Mouse (Mus musculus) hindbrain, embryonic 12.5 days (tissue): ENCODE data around the gene Orai3. TPM values are rescaled to one million over a fixed set of nuclear protein-coding genes. Genes with fewer than 3 reads are reported as not detected.
"Not testable (repeated sequence)": the region's sequence is repeated elsewhere in the genome, so short reads cannot be mapped to it uniquely, and the experiment has no call there.

Experiments used
- ATAC-seq: fragments of 200-750 bp; cut with Nextera tagmentation; 2 replicates; pipeline ENCODE4 v1.8.0; 2017; ENCODE audit warnings: moderate TSS enrichment; ENCODE audit not compliant: low FRiP score
- H3K27ac ChIP-seq: fragments of 300-500 bp; sonication (generic); 2 replicates; pipeline ENCODE4 v1.5.1; 2016; ENCODE audit warnings: mild to moderate bottlenecking
- H3K27me3 ChIP-seq: fragments of 300-500 bp; sonication (generic); 2 replicates; pipeline ENCODE4 v1.6.1; 2016; ENCODE audit warnings: mild to moderate bottlenecking
- H3K36me3 ChIP-seq: fragments of 300-500 bp; sonication (generic); 2 replicates; pipeline ENCODE4 v1.6.1; 2016; ENCODE audit warnings: mild to moderate bottlenecking
- H3K4me1 ChIP-seq: fragments of 300-500 bp; sonication (generic); 2 replicates; pipeline ENCODE4 v1.6.1; 2016
- H3K4me2 ChIP-seq: fragments of 300-500 bp; sonication (generic); replicated peaks from 2 replicates; pipeline ENCODE4 v1.6.1; 2016; ENCODE audit warnings: mild to moderate bottlenecking
- H3K4me3 ChIP-seq: fragments of 300-500 bp; sonication (generic); 2 replicates; pipeline ENCODE4 v1.5.1; 2016; ENCODE audit warnings: mild to moderate bottlenecking
- H3K9ac ChIP-seq: fragments of 300-500 bp; sonication (generic); 2 replicates; pipeline ENCODE4 v1.6.1; 2016; ENCODE audit warnings: mild to moderate bottlenecking, moderate library complexity
- H3K9me3 ChIP-seq: fragments of 300-500 bp; sonication (generic); replicated peaks from 2 replicates; pipeline ENCODE4 v1.6.1; 2016; ENCODE audit warnings: mild to moderate bottlenecking
- WGBS: fragments of 180-500 bp; shearing (Covaris S2); methylation state at CpG from one replicate; pipeline ENCODE4 v1.1.7; 2016; 5-methylcytosine and 5-hydroxymethylcytosine counted together
- polyA plus RNA-seq: library from polyadenylated mRNA; unstranded; fragments of >200 nt; fragmentation: Nextera tagmentation; extraction: Ambion mirVana; gene quantifications from 2 replicates; pipeline ENCODE4 v1.2.1, GENCODE M21; 2016

The Orai3 gene
- polyA plus RNA-seq: 9.6 and 10.0 TPM in 2 replicates

DNA sequence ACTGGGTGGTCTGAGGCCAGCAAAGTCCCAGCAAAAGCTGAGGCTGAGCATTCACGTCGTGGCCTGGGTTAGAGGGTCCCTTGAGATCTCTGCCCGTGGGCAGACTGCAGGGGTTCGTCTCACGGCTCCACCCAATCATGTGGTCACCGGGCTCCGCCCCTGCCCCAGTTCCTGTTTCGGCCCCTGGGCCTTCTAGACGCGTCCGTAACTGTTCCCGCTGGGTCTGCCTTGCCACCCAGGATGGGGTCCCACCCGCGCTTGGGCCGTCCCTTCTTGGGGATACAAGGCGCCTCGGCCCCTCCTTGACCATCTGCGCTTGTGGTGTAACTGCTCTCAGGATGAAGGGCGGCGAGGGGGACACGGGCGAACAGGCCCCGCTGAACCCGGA is at the start of gene Orai3:
TSS of gene Orai3 (plus strand) at position 165 of the 388 bp plus-strand sequence.
- Histone ChIP-seq H3K9ac (peak within 1 kb of the TSS; percentile 74), H3K9me3 (no peaks in the 10 kb centered on the region), H3K4me1 (peaks cover 30% of the 10 kb centered on the region), H3K27me3 (no peaks in the 10 kb centered on the region), H3K4me2 (peak within 1 kb of the TSS; percentile 80), H3K36me3 (peaks cover 38% of the 10 kb centered on the region), H3K27ac (peak within 1 kb of the TSS; percentile 77), H3K4me3 (peak within 1 kb of the TSS; percentile 51)
- ATAC-seq: peak; percentile 61
- under 1% methylated on average over 24 of the region's 24 CpGs for WGBS

DNA sequence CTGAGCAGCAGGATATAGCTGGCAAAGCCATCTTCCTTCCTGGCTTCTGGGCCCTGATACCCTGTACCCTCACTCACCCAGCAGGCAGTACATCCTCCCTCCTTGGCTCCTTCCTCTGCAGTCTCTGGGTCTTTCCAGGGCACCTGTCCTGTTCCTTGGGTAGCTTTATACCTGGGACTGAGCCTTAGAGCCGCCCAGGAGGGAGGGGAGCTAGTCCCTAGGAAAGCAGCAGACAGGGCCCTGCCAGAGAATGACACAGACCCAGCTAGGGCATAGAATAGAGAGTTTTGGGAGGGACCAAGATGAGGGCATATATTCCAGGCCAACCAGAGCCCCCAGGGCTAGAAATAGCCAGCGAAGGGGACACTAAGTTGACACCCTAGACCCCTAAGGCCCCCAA is 44.1 kb upstream of the Orai3 start:
- ATAC-seq: no peak
- WGBS: 51% methylated on average over 2 of the region's 2 CpGs
- H3K27ac ChIP-seq: no peak overlapping the region
- no peaks in the 10 kb centered on the region for H3K4me1 ChIP-seq
- no peak overlapping the region for H3K4me3 ChIP-seq
- no peaks in the 10 kb centered on the region for H3K36me3 ChIP-seq
- H3K4me2 ChIP-seq: no peak overlapping the region
- H3K27me3 ChIP-seq: 0 out of 2 replicates have a peak, but pooled peaks cover 3% of the 10 kb centered on the region
- H3K9ac ChIP-seq: no peak overlapping the region
- H3K9me3 ChIP-seq: no peaks in the 10 kb centered on the region

DNA sequence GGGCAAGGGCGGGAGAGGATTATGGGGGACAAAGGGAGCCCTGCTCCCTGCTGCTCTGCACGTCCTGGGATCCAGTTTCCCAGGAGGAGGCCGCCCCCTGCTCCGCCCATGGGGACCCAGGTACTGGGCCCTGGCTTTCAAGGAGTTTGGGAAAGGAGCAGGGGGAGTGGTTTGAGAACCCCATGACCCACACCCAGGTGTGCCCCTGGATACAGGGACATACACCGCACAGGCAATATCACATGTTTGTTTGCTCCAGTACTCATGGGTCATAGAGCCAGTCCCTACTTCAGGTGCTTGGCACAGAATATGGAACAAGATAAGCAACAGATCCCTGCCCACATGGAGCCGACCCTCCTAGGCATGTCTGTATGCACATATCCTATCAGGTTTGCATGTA is 43.7 kb upstream of the Orai3 start:
- H3K9me3 ChIP-seq: no peaks in the 10 kb centered on the region
- H3K27ac ChIP-seq: no peak overlapping the region
- no peak overlapping the region for H3K4me3 ChIP-seq
- no peaks in the 10 kb centered on the region for H3K36me3 ChIP-seq
- no peak for ATAC-seq
- 55% methylated on average over 6 of the region's 6 CpGs for WGBS
- no peak overlapping the region for H3K9ac ChIP-seq
- H3K27me3 ChIP-seq: 0 out of 2 replicates have a peak, but pooled peaks cover 3% of the 10 kb centered on the region
- no peak overlapping the region for H3K4me2 ChIP-seq
- no peaks in the 10 kb centered on the region for H3K4me1 ChIP-seq

DNA sequence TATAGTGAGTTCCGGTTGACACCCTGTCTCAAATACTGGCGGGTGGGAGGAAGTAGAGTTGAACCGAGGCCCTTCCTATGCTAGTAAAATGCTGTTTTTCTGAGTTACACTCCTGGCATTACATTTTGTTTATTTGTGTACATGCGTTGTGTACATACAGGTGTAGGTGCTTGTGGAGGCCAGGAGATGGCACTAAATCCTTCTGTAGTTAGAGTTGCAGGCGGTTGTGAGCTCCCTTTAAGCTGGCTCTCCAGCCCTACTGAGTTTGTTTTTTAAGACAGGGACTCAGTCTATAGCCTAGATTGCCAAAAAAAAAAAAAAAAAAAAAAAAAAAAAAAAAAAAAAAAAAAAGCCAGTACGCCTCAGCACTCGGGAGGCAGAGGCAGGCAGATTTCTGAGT is 41.7 kb upstream of the Orai3 start:
- H3K36me3 ChIP-seq: no peaks in the 10 kb centered on the region
- H3K27me3 ChIP-seq: 0 out of 2 replicates have a peak, but pooled peaks cover 3% of the 10 kb centered on the region
- H3K4me3 ChIP-seq: no peak overlapping the region
- H3K4me2 ChIP-seq: no peak overlapping the region
- no peak overlapping the region for H3K27ac ChIP-seq
- H3K9ac ChIP-seq: no peak overlapping the region
- no peaks in the 10 kb centered on the region for H3K4me1 ChIP-seq
- H3K9me3 ChIP-seq: no peaks in the 10 kb centered on the region
- 90% methylated on average over 7 of the region's 7 CpGs for WGBS
- ATAC-seq: no peak

GRCm38 (mm10) chr7:127730170-127730569 is 39.4 kb upstream of the Orai3 start:
- WGBS: 75% methylated on average over 4 of the region's 4 CpGs
- no peak for ATAC-seq
- H3K9me3 ChIP-seq: no peaks in the 10 kb centered on the region
- H3K27me3 ChIP-seq: 0 out of 2 replicates have a peak, but pooled peaks cover 3% of the 10 kb centered on the region
- no peak overlapping the region for H3K4me3 ChIP-seq
- no peak overlapping the region for H3K9ac ChIP-seq
- no peaks in the 10 kb centered on the region for H3K4me1 ChIP-seq
- no peak overlapping the region for H3K4me2 ChIP-seq
- H3K36me3 ChIP-seq: no peaks in the 10 kb centered on the region
- no peak overlapping the region for H3K27ac ChIP-seq

GRCm38 (mm10) chr7:127732066-127732465 is 37.5 kb upstream of the Orai3 start, which contains the start of gene Ctf2:
Gene Ctf2, minus strand, starts transcription at chr7:127732166.
- not testable (repeated sequence) for H3K36me3 ChIP-seq, H3K9ac ChIP-seq, H3K4me3 ChIP-seq, H3K27ac ChIP-seq, H3K4me1 ChIP-seq, H3K27me3 ChIP-seq, ATAC-seq, H3K4me2 ChIP-seq, H3K9me3 ChIP-seq
- WGBS: 100% methylated on average over 1 of the region's 5 CpGs

DNA sequence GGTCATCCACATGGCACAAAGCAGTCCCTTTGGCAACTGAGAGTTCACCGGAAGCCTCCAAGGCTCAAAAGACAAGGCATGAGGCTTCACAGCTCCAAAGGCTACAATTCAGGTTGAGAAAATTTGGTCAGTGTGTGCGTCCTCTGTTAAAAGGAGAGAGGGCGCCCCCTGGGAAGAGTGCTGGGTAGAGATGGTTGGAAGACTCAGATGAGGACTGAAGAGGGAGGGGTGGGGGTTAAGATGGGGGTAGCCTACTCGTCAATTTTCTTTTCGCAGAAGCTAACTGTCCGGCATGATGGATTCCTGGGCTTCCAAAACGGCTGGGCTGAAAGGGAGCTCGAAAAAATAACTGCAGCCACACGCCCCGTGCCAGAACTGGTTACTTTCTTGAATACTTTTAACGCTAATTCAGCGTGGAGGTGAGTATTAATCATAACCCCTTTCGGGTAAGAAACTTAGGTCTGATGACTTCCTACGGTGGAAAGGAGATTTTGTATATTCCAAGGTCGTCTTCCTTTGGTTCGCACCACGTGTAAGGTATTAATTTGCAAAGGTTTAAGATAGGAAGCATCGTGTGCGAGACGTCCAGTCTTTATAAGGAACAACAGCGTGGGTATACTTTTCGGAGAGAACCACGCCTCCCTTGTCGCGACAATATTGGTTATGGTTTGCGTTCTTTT is 25.1 kb upstream of the Orai3 start, which contains the start of gene Fbxl19:
TSS of gene Fbxl19 (plus strand) at position 178 of the 680 bp plus-strand sequence.
- Histone ChIP-seq H3K4me2 (peak within 1 kb of the TSS; percentile 68), H3K9me3 (no peaks in the 10 kb centered on the region), H3K4me3 (peak within 1 kb of the TSS; percentile 94), H3K36me3 (peaks cover 16% of the 10 kb centered on the region), H3K27me3 (no peaks in the 10 kb centered on the region), H3K27ac (peak within 1 kb of the TSS; percentile 92), H3K9ac (peak within 1 kb of the TSS; percentile 51), H3K4me1 (peaks cover 20% of the 10 kb centered on the region)
- no peak for ATAC-seq
- under 1% methylated on average over 26 of the region's 26 CpGs for WGBS

DNA sequence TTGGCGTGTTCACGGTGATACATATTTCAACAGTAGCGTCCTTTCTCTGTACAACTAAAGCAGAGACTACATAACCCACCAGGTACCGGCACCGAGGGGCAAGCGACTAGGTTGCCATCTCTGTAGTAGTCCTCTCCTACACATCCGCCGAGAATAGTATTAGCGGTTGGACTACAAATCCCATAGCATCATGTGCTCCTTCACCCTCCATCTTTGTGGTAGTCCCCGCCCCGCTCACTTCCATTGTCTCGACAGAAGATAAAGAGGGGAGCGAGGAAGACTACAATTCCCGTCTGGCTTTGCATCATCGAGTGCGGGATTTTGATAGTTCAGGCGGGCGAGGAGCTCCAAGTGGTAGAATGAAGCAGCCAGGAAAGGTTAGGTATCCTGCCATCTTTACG is 24.4 kb upstream of the Orai3 start:
- peak overlapping the region; percentile 92 for H3K27ac ChIP-seq
- peaks cover 20% of the 10 kb centered on the region for H3K4me1 ChIP-seq
- peaks cover 24% of the 10 kb centered on the region for H3K36me3 ChIP-seq
- H3K9me3 ChIP-seq: no peaks in the 10 kb centered on the region
- WGBS: 0% methylated on average over 19 of the region's 19 CpGs
- ATAC-seq: peak; percentile 88
- H3K27me3 ChIP-seq: no peaks in the 10 kb centered on the region
- peak overlapping the region; percentile 68 for H3K4me2 ChIP-seq
- peak overlapping the region; percentile 51 for H3K9ac ChIP-seq
- H3K4me3 ChIP-seq: peak overlapping the region; percentile 94

DNA sequence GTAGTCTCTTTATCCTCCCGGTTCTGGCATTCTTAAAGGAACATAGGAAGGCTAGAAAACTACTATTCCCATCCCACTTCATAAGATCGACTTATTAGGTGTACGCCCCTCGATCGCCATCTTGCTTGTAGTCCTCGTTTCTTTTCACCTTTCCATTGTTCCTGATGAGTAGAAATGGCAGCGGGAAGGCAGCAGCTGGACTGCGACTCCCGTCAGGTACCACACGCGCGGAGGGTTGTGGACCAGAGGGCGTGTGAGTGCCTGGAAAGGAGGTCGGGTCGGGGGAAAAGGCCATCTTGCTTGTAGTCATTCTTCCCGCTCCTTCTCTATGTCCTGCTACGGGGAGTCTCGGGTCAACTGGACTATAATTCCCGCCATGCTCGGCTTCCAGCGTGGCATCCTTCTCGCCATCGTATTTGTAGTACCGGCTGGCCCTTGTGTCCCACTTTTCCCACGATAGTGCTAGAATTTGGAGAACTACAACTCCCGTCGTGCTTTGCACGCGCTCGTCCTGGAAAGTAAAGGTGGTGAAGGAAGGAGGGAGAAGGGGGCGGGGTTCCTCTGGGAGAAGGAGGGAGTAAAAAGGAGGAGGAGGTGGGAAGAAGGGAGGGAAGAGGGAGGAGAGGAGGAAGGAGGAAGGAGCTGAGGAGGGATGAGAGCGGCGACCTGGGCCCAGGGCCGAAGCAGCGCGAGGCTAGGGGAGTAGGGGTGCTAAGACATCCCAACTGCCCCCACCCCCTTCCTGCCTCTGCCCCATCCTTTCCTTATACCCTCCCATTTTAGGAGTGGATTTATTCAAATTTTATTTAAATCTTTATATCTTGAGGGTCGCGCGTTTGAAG is 23.7 kb upstream of the Orai3 start:
- Histone ChIP-seq H3K4me2 (peak overlapping the region; percentile 68), H3K4me1 (peaks cover 20% of the 10 kb centered on the region), H3K27ac (peak overlapping the region; percentile 92), H3K36me3 (peaks cover 30% of the 10 kb centered on the region), H3K27me3 (no peaks in the 10 kb centered on the region), H3K4me3 (peak overlapping the region; percentile 94), H3K9me3 (no peaks in the 10 kb centered on the region), H3K9ac (peak overlapping the region; percentile 96)
- WGBS: under 1% methylated on average over 39 of the region's 39 CpGs
- ATAC-seq: peak; percentile 89

DNA sequence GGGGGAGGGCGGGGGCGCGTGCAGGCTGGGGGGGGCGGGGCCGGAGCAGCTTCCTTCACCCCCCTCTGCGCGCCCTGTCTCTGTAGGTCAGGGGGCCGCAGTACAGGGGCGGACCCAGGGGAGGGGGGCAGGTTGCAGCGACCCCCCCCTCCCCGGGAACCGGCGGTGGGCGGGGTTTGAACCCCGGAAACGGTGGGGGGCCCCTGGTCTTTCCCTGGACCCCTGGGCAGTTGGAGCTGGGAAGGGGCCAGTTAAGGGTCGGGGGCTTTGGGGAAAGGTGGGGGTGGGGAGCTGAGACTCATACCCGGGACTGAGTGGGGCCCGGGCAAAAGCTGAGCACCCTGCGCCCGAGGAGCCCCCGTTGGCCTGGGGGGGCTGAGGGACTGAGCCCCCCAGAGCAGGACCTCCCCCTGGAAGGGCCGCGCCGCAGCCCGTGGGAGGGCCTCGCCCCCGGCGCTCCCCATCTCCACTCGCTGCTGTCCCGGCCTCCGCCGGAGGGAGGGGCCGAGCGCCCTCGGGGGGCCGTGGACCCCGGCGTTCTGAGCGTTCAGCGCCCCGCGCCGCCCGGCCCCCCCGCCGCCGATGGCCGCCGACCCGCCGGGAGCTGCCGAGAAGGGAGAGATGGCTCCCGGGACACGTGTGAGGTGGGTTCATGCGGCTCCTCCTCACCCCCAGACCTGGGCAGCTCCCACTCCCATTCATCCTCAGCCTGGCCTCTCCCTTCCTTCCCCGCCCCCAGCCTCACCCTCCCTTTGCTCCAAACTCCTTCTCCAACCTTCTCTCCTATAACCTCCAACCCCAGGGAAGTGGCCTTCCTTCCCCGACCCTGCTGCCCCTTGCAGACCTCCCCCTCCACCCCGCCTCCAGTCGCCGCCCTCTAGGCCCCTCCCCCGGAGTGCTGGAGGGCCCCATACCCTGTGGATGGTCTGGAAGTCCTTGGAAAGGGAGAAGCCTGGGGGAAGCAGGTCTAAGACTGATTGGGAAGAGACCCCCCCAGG is 22.8 kb upstream of the Orai3 start:
- Histone ChIP-seq H3K4me2 (peak overlapping the region; percentile 68), H3K27ac (peak overlapping the region; percentile 92), H3K4me1 (peaks cover 20% of the 10 kb centered on the region), H3K9me3 (no peaks in the 10 kb centered on the region), H3K4me3 (peak overlapping the region; percentile 94), H3K36me3 (peaks cover 39% of the 10 kb centered on the region), H3K27me3 (no peaks in the 10 kb centered on the region), H3K9ac (peak overlapping the region; percentile 96)
- WGBS: 0% methylated on average over 43 of the region's 62 CpGs
- ATAC-seq: peak; percentile 4

DNA sequence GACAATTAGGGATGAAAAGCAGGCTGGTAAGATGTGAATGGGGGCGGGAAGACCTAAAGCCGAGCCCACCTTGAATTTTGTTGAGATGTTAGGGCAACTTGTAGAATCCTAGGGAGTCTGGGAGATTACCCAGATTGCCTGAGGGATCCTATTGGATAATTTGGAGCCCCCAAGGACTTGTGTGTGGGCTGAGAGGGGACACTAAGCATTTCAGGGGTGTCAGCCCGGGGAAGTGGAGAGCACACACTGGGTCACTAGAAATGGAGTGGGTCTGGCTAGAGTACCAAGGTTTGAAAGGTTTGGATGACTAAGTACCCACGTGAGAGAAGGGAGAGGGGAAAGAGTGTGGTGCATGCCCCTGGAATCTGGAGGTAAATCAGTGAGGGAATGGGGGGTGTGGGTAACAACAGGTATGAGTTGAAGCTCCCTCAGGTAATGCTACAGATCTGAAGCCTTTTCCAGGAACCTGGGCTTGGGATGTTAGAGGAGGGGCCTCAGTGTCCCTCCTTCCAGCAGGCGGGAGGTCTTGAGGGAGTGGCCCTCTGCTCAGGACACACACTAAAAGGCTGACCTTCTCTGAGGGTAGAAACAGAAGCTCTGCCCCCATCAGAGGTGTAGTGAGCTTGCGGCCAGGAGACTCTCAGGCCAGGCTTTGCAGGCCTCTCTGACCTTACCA is 21.9 kb upstream of the Orai3 start:
- Histone ChIP-seq H3K9ac (peak overlapping the region; percentile 96), H3K4me1 (peaks cover 24% of the 10 kb centered on the region), H3K4me3 (peak overlapping the region; percentile 94), H3K27me3 (no peaks in the 10 kb centered on the region), H3K9me3 (no peaks in the 10 kb centered on the region), H3K27ac (peak overlapping the region; percentile 92; the same call in 1 of the 2 replicates), H3K36me3 (peaks cover 48% of the 10 kb centered on the region), H3K4me2 (peak overlapping the region; percentile 68)
- no peak for ATAC-seq
- WGBS: 40% methylated on average over 6 of the region's 6 CpGs
